Mouse (Mus musculus) layer of hippocampus, adult 9-10 months (tissue): Measurements from ENCODE around the gene Pi4k2b.
"Not testable (repeated sequence)": the region's sequence is repeated elsewhere in the genome, so short reads cannot be mapped to it uniquely, and the experiment has no call there.

Experiments used
- DNase-seq: peaks from one replicate; pipeline ENCODE4 v3.0.0; 2022; ENCODE audit warnings: low spot score

The Pi4k2b gene

DNA sequence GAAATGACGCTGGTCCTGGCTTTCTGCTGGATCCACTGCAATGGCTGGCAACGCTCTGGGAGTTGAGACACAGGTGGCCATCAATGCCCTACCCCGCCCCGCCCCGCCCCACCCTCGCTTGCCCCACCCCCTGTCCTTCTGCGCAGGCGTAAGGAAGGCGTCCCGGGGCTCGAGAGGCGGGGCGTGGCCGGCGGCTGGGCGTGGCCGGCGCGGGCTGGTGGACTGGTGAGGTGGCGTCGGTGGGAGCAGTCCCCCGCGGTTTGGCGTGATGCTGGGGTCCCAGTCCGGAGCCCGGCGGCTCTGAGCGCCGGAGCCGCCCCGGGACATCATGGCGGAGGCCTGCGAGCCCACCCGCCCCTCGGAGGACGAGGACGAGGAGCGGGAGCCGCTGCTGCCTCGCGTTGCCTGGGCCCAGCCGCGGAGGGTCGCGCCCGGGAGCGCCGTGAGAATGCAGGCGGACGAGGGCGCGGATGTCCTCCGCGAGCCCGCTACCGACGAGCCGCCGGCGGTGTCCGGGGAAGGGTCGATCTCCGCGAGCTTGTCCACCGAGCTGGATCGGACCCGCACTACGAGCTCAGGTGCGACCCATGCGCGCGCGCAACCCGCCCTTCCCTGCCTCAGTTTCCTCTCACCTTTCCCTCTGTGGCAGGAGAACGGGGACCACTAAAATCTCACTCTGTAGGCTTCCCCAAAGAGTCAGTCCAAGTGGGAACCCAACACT, at the start of gene Pi4k2b:
Pi4k2b (plus strand) TSS at position 184 of the 721 bp plus-strand sequence.
- DNase-seq: no peak

DNA sequence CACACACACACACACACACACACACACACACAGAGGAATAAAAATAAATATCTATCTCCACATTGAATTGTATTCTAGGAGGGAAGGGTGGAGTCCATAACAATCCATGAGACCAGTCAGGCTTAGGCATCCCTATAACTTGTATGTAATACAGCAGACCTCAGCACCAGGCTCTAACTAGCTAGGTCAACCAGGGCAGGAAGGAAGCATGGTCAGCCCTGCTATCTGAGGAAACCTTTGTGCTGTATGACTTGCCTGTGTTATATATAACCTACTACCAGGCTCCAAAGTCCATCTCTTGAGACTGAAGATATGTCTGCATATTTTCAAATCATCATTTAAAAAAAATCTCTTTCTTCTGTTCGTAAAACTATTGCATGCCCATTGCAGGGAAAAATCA, 44.1 kb upstream of the Pi4k2b start:
- DNase-seq: no peak

DNA sequence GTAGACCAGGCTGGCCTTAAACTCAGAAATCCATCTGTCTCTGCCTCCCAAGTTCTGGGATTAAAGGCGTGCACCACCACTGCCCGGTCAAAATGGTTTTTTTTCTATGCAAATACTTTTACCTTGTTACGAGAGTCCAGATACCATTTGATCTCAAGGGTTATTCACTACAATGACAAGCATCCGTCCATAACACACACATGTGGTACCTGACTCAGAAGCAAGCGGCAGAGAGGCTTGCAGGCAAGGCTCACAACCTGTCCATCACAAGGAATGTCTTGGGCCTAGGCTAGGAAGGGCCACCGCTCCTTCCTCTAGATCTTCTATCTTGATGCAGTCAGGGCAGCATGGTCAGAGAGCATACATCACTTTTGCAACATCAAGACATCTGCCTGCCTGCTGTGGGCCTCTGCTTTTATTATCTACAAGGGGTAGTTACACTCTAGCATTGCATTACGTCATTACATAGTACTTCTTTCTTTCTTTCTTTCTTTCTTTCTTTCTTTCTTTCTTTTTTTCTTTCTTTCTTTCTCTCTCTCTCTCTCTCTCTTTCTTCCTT, 43.4 kb upstream of the Pi4k2b start:
- DNase-seq: not testable (repeated sequence)

DNA sequence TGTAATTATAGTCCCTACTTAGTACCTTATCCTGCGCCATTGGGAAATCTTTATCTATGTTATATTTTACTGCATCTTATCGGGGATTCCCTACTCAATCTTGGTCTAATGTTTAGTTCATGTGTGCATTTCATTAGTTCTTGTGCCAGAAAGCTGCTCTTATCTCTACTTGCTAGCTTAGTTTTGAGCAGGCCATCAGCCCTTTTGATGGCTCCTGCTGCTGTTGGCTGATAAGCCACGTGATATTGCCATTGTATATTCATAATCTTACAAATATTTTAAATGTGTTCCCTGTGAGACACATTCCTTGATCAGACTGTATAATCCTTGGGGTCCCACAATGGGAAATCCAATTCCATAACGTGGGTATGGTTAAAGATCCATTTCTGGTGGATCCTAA, 36.8 kb upstream of the Pi4k2b start:
- no peak for DNase-seq

DNA sequence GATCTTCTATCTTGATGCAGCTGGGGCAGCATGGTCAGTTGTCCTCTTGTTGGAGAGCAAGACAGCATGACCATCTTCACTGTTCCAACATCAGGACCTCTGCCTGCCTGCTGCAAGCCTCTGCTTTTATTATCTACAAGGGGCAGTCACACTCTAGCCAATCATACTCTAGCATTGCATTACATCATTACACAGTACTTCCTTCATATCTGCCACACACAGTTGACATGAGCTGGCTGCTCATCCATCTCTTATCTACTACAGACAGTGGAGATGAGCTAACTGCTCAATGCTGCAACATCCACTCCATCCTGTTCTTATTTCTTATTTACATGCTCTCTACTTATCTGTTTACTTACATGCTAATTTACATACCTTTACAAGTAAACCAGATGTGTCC, 28.7 kb upstream of the Pi4k2b start:
- DNase-seq: no peak

DNA sequence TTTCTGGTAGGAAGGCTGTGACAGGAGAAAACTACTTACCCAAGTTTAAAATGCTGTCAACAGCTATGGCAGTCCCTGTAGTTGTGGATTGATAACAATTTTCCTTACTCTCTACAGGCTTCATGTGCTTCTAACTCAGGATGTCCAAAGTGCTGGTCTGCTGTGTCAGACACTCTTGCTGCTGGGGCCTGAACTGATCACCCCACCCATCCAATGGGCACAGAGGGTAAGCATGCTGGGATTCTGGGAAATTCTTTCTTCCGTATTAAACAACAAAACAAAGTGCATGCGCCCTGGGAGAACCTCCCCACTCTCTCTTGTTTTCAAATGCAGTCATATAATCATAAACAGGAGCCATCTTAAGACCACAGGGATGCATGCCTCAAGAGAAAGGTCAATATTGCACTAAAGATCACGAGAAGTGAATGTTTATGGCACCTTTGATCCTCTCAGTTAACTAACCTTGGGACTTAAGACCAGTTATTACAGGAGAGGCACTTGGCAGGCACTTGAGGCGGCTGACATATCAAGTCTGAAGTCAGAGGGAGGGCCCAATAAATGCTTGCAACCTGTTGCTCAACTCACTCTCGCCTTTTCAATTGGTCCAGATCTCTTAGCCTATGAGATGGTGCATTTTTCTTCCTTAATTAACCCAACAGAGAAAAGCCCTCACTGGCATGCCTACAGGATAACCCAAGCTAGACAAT, 24.5 kb upstream of the Pi4k2b start:
- no peak for DNase-seq

DNA sequence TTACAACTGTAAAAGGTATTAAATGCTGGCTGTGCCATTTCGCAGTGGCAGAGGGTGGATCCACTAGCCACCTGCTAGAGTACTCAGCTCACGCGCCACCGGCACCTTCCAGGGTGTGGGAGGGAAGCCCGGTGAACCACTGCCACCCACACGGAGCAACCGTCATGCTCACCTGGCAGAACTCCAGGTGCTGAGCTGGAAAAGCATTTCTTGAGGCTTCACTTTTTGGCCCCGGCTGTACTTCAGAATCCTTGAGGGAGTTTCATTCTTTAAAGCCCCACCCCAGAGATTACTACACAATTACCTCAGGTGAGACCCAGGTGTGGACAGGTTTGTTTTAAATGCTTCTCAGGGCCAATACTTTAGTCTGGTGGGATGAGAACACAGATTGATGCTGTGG, 20.4 kb upstream of the Pi4k2b start:
- no peak for DNase-seq

DNA sequence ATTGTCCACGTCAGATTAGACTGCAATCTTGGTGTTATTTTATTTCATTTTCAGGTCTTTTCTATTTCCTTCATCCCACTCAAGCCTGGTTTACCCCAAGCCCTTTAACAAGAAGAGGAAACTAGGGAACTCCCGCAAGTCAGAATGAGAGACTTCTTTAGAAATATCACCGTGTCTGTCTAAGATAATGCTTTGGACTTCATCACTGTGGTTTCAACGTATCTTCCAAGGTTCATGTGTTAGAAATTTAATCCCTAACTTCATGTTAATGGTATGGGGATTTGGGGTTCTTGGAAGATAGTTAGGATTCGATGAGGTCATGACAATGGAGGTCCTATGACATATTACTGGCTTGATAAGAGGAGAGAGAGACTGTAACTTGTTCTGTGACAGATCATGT, 13.6 kb upstream of the Pi4k2b start:
- DNase-seq: no peak

DNA sequence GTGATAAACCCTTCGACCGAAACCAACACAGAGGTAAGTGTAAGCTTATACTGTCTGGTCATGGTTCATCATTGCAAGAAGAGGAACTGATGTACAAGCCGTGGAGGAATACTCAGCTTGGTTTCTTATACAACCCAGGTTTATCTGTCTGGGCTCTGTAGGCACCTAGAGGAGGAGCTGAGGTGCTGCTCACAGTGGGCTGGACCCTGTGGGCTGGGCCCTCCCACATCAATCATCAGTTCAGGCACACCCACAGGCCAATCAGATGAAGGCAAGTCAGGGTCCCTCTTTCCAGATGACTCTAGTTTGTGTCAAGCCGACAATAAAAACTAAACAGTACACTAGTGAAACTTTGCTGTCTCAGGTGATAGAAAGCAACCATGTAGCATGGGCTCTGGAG, 8.6 kb upstream of the Pi4k2b start:
- no peak for DNase-seq

DNA sequence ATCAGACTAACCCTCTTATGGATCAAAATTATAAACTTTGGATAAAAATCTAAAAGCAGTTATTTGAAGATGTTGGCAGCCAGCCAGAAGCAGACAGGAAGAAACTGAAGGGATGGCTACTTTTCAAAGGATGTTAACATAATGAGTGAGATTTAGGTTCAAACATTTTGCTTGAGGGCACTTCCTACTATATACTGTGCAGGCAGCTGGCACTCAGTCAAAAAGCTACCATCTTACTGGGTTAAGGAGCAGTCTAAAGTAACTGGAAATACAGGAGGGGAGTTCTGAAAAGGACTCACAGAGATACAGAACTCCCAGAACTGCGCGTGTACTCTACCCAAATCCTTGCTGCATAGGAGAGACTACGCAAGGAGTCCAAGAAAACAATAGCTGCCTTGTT, 5.3 kb upstream of the Pi4k2b start:
- DNase-seq: no peak

DNA sequence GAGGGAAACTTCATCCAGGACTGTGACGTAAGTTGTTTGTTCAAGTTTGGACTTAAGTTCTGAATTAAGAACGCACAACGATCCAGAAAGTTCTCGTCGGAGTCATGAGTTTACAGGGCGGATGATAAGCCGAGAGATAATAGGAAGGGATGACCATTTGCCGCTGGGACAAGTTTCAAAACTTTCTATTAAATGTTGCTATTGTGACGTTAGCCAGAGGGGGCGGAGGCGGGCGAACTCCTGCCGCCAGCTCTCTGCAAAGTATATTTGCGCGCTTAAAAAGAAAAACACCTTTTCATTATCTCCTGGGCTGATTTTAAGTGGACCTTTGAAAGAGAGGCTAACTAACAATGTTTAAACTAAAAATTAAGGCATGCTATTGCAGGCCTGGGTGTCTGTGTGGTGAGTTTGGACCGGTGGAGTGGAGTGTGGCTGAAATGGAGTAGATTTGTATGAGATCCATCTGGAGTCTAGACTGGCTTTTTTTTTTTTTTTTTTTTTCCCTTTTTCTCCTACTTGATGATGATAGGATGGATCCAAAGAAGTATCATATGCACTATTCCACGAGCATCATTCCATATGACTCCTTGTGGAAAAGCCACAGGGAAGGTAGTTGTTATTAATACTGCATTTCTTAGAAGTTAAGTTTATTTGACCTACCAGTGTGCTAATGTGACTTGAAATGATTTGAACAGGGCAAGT, 889 bp downstream of the Pi4k2b start:
- no peak for DNase-seq

DNA sequence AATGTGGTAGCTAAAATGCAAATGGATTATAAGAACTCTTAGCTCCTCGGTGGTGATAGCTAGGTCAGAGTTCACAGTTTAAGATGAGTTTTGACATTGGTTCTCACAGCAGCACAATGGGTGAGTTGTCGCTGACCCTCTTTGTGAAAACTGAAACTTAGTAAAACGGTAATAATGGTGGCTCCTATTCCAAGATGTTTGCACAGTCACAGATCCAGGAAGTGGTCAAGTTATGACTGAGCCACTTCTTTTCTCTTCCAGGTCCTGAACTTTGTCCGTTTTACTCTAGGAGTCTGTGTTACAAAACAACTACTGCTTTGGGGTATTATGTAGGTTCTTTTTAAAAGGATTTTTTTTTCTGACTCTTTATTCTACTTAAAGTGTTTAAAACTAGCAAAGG, 1.9 kb downstream of the Pi4k2b start:
- DNase-seq: no peak

DNA sequence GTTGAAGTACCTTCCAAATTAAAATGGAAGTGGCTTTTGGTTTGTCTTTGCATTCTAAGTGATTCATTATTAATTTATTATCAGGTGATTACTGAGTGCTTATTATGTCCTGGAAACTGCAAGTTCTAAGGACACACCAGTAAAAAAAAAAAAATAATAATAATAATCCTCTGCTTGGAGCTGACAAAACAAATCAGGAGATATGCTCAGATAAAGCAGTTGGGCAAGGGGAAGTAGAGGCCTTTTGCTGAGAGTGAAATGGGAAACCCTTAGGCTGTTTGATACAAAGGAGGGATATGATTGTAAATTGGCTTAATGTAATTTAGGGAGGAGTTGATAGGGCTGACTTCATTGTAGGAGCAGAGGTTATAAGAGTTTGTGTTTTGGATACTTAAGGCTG, 5.5 kb downstream of the Pi4k2b start:
- no peak for DNase-seq

DNA sequence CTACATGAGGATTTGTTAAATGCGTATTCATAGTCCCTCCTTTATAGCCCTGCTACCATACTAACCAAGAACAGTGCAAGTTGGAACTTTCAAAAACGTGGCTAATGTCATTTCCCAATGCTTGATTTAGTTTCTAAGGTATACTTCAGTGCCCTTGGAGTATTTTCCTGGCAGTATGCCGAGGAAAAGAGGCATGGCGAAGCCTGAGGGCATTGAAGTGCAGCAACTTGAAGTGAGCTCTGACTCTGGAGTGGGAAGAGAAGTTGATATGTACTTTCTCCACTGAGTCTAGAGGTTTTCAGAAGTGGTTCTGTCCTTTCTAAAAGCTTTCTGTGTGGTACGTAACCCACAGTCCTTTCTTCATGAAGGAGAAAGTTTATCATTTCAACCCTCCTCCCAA, 7.4 kb downstream of the Pi4k2b start:
- DNase-seq: no peak

DNA sequence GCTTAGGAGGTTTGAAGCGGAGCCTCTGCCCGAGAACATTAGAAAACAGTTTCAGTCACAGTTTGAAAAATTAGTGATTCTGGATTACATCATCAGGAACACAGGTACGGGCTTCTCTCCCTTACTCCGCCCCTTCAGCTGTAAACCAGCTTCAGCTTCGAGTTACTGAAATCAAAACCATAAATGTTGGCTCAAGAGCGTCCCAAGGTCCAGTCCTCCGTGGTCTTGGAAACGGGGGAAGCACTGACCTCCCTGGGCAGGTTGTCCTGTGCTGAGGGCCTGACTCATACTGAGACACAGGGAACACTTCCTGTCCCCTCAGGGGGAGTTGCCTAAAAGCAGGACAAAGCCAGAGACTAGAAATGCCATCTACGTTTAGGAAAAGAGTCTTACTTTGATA, 11.8 kb downstream of the Pi4k2b start:
- DNase-seq: no peak

DNA sequence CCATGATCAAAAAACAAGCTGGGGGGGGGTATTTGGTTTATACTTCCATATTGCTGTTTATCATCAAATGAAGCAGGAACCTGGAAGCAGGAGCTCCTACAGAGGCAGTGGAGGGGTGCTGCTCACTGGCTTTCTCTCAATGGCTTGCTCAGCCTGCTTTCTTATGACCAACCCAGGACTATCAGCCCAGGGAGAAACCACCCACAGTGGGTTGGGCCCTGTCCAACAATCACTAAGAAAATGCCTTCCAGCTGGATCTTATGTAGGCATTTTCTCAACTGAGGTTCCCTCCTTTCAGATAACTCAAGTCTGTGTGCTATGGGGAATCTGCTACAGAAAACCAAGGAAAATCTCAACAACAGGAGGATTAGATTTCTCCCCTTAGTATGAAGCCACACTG, 12.8 kb downstream of the Pi4k2b start:
- no peak for DNase-seq

DNA sequence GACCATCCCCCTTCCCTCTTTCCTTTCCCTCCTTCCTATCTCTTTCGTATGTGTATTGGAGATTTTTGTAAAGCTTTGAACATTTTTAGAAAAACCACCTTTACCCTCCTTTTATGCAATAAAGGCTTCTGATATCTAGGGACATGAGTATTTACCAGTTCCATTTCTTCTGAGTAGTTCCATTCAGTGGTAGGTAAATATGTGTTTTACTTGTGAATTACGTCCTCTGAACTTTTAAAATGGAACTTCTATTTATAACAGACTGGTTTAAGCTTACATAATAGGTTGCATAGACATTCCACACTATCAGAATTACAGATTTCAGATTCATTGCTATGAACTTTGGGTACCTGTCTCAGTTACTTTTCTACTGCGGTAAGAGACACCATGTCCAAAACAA, 14.0 kb downstream of the Pi4k2b start:
- no peak for DNase-seq

DNA sequence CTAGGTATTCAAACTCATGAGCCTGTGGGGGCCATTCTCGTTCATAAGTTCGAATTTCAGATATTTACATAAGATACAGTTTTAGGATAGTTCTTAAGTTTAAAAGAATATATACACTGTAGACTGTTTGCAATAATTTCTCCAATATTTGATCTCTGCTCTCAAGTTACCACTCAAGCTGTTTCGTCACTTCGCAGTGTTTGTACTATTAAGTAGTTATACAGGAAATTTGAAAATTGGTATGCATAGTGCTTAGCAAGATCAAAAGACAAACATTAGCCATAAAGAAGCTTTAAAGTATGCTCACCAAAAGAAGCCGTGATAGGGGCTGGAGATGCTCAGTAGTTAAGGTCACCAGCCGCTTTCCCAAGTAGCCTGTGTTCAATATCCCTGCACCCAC, 14.6 kb downstream of the Pi4k2b start:
- no peak for DNase-seq

DNA sequence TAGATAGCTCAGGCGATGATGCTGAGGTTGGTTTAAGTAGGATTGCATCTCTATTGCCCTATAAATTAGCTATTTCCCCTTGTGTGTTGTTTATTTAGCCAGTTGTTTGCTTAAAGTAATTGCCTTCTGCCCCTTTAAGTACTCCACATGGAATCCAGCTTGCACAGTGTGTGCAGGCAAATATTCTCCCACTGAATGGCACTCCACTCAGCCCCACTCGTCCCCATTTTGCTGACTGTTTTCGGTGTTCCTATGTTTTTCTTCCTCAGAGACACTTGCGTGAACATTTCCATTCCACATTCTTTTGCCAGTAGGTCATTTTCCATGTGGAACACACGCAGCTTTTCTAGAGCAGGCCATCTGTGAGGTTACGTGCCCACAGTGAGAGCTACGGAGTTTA, 21.2 kb downstream of the Pi4k2b start:
- no peak for DNase-seq

DNA sequence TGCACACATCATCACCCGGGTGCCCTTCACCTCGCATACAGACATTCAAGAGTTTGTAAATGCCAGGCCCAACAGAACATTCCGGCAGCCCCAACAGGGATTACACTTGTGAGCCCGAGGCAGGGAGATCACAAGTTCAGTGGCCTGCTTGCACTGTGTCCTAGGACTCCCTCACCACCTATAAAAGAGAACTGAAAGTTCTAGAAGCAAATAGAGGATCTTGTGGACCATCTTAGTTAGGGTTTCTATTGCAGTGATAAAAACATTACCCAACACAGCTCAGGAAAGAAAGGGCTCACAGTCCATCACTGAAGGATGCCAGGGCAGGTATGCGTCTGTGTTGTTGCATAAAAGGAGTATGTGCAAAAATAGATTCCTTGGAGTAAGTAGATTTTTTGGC, 32.9 kb downstream of the Pi4k2b start:
- no peak for DNase-seq

DNA sequence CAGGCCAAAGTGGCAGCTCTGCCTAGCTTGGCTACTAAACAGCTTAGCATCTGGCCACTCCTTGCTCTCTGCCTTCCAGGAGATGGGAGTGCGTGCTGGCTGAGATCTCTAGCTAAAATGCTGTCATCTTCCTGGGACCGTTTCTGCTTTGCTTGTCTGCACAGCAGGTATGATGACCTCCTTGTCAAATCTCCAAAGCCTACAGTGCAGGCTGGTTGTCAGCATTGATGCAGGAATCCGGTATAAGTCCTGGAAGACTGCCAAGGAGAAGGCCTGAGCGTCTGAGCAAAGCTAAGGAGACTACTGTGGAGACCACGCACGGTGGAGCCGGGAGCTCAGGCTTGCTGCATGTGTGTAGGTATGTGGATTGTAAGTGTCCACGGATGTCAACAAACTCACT, 33.9 kb downstream of the Pi4k2b start, which contains the start of gene Zcchc4:
Zcchc4 (plus strand) TSS at position 173 of the 400 bp plus-strand sequence.
- DNase-seq: no peak

DNA sequence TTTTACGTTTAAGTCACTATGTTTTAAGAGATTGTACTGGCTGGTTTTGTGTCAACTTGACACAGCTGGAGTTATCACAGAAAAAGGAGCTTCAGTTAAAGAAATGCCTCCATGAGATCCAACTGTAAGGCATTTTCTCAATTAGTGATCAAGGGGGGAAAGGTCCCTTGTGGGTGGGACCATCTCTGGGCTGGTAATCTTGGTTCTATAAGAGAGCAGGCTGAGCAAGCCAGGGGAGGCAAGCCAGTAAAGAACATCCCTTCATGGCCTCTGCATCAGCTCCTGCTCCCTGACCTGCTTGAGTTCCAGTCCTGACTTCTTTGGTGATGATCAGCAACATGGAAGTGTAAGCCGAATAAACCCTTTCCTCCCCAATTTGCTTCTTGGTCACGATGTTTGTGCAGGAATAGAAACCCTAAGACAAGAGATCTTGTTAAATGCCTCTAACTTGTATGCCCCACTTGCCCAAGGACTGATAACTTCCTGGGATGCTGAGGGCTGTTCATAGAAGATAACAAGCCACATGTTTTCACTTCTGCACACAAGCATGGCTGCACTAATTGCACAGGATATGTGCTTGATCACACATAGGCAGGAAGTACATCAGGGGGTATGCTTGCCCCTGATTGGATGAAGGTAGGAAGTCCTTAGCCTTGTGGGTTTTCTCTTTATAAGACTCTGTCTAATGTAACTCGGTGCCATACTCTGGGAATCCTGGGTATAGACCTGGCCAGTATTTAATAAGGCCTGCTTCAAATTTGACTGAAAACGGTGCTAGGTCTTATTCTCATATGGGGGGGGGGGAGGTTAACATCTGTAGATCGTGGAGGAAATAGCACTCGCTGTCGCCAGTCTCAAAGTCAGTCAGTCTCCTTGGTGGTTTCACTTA, 35.3 kb downstream of the Pi4k2b start:
- DNase-seq: not testable (repeated sequence)
